Mouse (Mus musculus): ENCODE data around the gene Acsl6. TPM values are rescaled to one million over a fixed set of nuclear protein-coding genes. Genes with fewer than 3 reads are reported as not detected.
A peak's percentile ranks its signal among the peaks of the same experiment; 100 is the strongest.

The Acsl6 gene
- total RNA-seq, 2 experiments from 2014 or later: 7.3 to 10.2 TPM

DNA sequence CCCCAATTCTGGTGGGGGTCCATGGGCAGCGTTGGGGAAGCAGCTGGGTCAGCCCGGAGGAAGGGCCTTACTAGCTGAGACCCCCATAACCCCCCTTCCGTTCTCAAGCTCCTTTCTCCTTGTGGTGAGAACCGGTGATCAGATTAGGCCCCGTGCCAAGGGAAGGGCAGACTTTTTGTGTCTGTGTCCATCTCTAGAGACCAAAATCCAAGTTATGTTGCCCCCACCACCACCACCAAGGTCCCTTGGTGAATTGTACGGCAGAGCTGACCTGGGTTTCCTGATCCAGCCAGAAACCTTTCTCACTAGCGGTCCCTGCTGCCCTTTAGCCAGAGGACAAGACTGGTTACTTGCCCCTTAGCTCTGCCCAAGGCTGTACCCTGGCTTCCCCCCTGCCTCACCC is 874 bp downstream of the Acsl6 start:
- no peak for DNase-seq (ENCODE audit: low spot score in 2 of 2)

DNA sequence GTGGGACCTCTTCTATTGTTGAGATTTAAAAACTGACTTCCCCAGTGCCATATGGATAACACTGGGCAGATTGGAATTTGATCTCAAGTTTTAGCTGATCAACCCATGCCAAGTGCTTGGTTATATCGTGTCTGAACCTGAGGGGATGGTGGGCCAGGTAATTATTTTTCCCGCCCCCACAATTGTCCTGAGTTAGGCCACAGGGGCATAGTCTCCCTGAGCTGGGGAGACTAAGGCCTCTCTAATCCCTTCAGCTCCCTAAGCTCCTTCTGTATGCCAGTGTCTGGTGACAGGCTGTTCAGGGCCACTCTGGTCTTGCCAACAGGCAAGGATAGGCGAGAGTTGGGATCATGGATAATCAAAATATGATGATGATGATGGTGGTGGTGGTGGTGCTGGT is 1.7 kb downstream of the Acsl6 start:
- DNase-seq (ENCODE audit: low spot score in 2 of 2): no peak

DNA sequence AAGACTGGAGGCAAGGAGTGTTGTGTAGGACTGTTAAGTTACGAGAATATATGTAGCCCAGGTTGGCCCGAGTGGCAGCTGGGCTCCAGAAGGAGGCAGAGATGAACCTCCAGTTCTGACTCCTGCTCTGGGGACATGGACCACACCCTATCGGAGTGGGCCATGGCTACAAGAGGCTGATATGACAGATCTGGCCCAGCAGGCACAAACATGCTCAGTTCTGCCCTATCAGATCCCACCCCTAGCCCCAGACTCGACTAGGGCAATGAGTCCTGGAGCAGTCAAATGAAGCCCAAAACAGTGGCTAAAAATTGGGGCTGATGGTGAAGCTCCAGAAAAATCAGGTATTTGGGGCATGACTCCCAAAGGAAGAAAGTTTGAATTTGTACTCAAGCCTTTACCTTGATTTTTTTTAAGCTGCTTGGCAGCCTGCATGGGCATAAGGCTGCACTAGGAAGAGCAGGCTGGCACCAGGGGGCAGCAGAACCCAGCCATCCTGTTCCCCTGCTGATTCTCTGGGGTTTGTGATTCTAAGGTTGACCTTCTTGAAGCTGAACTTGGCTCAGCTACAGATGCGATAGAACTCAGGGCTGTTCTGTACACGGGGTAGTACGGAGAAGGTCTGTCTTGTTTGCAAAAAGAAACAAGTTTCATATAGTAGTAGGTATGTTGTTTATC is 3.7 kb downstream of the Acsl6 start:
- DNase-seq (ENCODE audit: low spot score in 2 of 2): peak in 1 of 2 experiments; percentile 29

DNA sequence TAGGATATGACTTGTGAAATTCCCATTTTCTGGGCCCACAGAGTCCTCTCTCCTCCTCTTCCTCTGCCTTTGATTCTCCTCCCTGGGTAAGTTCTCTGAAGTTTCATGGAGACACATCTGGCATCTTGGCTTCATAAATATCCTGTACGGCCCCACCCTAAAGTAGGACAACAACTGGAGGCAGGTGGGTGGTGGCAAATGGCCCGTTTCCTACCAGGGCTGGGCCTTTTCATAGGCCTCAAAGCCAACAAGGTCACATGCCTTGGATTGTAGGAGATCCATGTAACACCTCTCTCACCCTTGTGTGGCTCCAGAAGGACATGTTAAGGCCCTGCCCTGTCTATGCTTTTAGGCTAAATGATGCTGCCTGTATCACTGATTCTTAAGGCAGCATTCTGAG is 7.0 kb downstream of the Acsl6 start:
- no peak for DNase-seq (ENCODE audit: low spot score in 2 of 2)

DNA sequence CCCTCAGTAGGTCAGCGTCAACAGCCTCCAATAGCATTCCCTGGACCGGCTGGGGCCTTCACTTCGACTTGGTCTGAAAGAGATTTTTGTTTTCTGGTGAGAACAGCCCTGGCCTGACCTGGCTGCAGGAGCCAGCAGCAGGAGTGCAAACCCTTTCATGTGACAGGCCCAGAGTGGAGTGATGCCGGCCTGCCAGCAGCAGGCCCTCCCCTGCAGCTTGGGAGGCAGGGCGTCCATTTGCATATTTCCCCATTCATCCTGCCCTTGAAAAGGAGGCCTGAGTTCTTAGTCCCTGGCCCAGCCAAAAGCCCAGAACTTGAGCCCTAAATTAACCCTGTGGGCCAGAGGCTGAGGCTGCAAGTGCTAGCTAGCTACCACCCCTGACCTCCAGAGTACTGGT is 8.4 kb downstream of the Acsl6 start:
- DNase-seq (ENCODE audit: low spot score in 2 of 2): no peak

DNA sequence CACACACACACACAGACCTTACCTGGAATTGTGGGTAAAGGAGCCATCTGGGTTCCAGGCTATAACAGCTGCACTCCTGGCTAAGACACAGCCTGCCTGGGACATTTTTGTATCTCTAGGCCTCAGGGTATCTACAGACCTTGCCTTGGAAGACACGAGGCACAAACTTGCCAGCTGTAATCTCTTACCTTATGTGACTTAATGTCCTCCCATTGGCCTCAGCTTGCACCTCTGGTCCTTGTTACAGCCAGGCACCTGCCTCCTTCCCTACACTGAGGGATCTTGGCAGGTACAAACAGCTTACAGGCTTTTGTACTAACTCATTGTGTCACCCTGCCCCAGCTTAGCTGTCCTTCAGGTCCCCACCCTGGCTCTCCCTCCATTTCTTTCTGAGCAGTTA is 9.0 kb downstream of the Acsl6 start:
- DNase-seq (ENCODE audit: low spot score in 2 of 2): no peak

DNA sequence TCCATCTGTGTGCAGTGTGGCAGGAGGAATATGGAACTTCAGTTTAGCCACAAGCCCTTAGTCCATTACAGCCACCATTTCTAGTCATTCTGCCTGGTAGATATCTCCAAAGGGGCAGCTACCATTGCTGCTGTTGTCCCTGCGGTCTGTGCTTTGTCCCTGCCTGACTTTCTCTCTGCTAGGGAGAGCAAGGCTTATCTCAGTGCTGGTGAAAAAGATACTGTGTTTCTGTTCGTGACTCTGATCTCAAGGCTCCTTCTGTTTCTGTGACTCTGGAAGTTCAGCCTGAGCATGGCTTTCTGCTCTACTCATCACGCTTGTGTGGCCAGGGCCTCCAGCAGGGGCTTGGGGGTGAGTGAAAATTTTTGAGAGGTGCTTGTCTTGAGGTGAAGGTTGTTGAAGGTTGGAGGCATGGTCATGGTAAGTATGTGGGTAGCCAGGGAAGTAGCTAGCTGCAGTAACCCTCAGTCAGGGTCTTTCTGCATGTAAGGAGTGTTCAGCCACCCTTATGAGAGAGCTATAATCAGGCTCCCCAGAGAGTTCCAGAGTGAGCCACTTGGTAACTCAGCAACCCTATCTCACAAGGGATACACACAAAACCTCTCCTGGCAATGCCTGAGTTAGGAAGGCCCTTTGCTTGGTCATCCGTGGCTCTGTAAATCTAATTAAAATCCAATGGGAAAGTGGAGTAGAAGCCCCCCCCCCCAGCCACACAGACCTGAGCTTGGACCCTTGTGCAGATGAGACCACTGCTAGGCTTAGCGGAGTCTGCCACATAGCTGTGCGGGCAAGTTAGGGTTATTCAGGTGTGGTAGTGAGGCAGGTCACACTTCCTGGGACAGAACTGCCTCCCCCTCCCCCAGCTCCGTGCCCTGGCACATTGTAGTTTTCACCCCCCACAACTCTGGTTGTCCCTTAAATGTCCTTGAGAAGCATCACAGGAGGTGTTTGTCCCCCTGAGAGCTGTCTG is 10.1 kb downstream of the Acsl6 start:
- no peak for DNase-seq (ENCODE audit: low spot score in 2 of 2)

DNA sequence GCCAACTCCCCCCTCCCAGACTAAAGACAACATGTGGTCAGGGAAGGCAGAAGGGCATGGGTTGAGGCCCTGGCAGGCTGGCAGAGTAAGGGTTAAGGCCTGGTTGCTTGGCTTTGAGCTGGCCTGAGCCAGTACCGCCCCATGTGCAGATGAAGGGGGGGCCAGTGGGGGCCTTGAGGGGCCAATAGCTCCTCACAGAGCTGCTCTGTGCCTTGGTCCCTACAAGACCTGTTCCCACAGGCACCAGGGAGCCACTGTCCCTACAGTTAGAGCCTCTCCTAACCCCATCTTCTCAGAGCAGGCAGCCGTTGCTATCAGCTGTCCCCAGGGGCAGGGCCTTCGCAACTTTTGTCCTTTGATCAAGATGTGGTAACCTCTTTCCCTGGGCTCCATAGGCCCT is 11.1 kb downstream of the Acsl6 start:
- DNase-seq (ENCODE audit: low spot score in 2 of 2): no peak

DNA sequence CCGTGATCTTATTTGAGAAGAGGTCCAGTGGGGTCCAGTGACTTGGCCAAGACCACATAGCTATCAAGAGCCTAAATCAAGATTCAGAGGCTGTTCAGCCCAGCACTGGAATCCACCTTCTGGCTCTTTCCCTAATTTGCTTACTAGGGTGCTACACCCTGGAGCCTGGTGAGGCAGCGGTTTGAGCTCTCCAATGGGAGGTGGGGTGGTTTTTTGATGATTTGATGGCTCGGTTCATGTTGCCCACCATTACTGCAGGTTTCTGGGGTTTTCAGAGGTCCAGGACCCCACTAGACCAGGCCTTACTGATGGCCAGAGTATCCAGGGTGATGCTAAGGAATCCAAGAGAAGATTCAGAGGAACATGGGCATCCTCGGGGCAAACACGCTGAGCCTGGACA is 11.7 kb downstream of the Acsl6 start:
- DNase-seq (ENCODE audit: low spot score in 2 of 2): no peak

DNA sequence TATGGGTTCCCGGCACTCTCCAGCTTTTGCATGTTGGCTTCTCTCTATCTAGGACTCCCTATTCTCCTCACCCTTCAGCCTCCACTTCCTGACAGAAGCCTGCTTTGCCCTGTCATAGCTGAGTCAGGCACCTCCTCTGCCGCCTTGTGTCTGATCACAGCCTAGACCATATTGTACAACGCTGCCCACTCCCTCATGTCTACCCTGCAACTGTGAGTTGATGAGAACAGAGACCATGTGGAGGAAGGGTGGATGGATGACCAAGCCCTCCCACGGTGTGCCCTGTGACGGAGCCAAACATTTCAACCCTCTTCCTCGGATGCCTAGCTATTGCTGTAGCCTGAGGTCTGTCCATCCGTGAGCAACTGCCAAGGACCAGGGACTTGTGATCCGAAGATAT is 13.8 kb downstream of the Acsl6 start:
- DNase-seq (ENCODE audit: low spot score in 2 of 2): no peak

DNA sequence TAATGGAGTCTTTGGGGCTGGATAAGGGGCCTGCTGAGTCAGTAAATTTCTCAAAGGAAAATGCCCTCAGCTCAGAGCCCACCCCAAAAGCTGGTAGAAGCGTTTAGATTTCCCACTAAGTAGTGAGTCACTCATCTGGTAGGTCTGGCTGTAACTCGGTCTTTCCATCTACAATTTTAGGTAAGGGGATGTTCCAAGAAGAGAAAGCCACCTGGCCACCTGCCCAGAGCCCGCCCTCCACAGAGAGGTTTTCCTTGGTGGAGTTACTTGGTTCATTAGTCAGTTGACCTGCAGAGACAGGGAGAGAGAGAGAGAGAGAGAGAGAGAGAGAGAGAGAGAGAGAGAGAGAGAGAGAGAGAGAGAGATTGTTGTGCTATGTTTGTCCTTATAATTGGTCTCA is 14.2 kb downstream of the Acsl6 start:
- no peak for DNase-seq (ENCODE audit: low spot score in 2 of 2)

DNA sequence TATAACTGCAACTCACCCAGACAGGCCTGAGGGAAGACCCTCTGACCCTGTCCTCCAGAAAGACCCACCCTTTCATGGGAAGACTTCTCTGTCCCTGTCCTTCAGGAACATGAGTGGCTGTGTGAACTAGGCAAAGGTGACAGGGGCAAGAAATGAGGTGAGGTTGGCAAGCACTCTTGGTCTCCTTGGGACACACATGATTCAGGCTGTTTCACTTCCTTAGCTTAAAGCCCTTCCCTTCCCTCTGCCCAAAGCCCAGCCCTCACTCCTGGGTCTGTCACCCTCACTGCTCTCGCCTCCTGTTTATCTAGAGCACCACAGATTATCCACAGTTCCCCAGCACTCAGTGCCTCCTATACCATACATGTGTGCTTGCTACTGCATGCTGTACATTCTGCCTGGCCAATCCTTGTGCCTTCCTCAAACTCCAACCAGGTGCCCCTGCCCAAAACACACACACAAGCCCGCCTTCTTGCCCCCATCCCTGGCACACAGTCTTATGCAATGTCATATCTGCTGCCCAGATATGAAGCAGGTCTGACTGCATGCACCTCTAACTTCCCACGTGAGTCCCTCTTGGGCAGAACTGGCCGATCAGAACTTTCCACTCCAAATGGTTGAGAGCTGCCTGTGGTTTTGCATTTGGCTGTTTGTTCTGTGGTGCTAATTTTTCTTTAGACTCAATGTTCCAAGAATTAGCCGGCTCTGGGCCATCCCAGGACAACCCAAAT is 18.4 kb downstream of the Acsl6 start:
- no peak for DNase-seq (ENCODE audit: low spot score in 2 of 2)

DNA sequence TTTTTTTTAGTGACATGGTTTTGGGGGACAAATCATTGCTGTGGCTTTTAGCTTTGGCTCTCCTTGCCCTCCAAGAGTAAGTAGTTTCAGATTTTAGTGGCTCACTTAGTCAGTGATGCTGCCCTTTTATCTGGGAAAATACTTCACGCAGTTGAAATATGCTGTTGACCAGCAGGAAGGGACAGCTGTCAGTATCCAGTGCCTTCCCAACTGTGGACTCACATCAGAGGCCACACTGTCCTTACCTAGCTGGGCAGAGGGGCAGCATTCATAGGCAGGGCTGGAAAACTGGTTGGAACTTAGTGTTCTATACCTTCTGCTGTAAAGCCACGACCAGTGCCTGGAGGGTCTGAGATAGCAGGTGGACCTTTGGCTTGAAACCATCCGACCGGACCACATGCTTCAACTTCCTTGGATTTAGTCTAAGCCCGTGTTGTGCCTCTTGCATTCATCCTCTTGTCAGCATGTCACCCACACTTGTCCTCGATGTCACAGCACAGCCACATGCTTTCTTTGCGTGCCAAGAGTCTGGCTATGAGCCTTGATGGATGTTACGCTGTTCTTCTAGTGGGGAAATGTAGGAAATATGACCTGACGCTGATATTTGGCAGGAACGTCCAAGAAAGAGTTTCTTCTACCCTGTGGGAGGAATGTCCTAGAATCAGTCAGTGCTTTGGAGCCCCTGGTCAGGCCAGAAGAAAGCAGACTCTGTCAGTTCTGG is 28.0 kb downstream of the Acsl6 start:
- no peak for DNase-seq (ENCODE audit: low spot score in 2 of 2)

DNA sequence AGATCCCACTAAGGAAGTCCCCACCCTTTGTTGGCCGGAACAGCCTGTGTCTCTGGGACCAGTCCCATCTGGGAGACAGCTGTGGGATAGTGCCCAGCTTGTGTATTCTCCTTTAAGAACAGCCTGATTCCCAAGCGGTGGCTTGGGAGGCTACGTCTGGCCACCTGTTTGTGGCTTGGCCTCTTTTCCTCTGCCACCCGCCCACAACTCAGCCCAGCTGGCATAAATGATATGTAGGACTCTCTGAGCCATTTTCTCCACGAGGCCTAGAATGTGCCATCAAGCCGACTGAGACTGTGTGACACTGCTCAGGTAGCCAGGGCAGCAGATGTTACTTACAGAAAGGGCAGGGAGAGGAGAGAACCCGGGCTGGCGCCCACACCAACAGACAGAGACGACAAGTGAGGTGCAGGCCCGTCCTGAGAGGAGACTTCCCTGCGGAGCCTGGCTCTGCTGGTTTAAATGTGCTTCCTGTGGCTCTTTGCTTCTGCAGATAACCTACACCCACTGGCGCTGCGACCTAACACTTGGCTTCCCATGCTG is 32.6 kb downstream of the Acsl6 start:
- DNase-seq (ENCODE audit: low spot score in 2 of 2): peak in 1 of 2 experiments; percentile 38

DNA sequence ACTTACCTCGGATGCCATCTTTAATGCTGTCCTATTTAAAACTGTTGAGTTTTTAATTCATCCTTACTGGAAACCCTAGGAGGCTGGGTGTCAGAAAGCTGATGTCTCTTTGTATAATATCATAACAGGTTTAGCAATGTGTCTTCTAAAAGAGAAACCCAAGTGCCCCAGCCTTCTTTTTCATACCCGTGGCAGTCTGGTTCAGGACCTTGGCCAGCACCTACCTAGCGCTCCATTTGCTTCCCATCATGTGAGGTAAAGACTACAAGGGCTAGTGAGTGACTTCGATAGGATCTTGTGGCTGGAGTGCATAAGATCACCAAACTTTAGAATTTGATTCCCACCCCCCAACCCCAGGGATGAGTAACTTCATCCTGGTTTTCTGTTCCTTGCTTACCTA is 40.1 kb downstream of the Acsl6 start:
- DNase-seq (ENCODE audit: low spot score in 2 of 2): no peak

DNA sequence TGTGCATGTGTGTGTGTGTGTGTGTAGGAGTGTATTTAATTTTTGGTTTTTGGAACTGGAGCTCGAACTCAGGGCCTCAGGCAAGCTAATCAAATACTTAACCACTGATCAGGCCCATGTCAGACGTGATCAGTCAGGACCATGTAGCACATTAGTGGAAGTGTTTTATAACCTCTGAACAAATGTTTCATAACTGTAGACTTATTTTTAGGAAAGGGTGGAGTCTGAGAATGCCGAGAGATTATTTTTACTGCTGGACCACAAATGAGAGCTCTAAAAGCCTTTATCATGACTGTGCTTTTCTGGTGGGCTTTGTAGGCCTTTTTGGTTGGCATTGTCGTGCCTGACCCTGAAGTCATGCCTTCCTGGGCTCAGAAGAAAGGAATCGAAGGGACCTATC is 48.1 kb downstream of the Acsl6 start:
- no peak for DNase-seq (ENCODE audit: low spot score in 2 of 2)

DNA sequence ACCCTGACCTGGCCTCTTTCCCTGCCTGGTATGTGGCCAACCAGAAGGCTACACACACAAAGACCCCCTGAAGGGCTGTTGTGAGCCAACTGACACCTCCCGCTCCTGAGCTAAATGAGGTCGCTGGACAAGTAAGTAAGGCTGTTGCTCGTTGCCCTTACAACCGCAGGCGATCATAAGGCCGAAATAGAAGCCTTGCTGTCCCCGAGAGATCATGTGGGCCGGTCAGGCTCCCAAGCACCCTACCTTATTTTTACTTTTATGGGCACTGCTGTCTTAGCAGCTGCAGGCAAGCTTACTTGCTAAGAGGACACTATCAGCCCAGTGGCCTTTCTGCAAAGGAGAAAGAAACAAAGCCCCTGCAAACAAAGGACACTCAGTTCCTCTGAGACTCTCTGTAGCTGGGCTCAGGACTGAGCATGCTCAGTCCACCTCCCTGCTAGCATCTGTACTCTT is 49.6 kb downstream of the Acsl6 start:
- no peak for DNase-seq (ENCODE audit: low spot score in 2 of 2)

DNA sequence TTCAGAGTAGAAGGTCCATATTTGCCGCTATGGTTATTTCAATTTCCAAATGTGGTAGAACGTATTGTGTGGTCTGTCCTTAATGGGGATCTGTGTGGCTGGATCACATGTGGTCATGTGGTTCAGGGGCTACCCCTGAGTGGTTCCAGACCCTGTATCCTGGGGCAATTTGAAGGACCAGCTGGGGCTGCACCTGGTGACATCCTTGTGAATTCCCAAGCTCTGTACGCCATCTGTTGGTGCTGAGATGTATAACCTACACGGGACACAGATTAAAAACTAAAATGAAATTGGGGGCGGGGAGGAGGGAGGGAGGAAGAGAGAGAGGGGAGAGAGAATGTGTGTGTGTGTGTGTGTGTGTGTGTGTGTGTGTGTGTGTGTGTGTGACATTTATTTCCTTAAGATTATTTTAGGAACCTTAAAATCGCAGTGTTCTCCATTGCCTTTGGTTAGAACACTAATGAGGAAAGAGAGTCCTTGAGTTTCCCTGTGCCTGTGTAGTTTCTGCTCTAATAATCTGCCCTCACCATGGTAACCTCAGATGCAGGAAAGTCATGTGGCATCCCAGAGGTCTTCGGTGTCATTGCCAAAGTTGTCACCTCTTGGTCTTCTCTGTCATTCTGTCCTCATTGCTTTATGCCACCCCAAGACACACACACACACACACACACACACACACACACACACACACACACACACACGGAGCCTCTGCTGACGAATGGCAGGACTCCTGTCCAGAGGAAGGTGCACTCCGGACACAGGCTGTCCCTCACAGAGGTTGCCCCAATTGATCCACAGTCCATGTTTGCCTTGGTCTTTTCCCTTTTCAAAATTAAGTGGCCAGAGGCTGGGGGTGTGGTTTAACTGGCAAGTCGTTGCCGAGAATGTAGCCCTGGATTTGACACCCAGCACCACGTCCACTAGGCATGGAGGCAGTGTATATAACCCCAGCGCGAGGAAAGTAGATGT is 51.3 kb downstream of the Acsl6 start:
- no peak for DNase-seq (ENCODE audit: low spot score in 2 of 2)

DNA sequence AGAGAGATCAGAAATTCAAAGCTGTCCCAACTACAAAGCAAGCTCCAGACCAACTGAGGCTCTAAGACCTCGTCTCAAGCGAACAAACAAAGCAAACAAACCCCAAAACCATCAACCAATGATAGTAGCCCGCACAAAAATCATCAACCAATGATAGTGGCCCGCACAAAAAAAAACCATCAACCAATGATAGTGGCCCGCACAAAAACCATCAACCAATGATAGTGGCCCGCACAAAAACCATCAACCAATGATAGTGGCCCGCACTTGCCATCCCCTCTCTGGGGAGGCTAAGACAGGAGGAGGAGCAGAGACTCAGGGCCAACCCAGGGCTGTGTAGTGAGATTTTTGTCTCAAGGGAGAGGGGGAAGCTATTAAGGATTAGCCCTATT is 52.0 kb downstream of the Acsl6 start:
- DNase-seq (ENCODE audit: low spot score in 2 of 2): no peak

DNA sequence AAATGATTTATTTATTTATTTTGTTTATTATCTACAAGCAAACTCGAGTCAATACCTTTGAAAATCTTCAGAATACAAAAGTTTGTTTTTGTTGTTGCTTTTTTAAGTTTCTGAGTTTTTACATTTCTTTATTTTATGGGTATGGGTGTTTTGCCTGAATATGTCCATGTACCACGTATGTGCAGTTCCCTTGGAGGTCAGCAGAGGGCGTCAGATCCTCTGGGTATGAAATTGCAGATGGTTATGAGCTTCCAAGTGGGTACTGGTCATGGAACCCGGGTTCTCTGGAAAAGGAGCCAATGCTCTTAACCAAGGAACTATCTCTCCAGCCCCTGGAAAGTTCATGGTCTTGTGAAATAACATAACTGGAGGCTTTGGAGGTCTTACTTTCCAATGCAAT is 53.1 kb downstream of the Acsl6 start:
- DNase-seq (ENCODE audit: low spot score in 2 of 2): no peak

Measured in gastrocnemius, postnatal 4 days (tissue).